Mouse (Mus musculus) thymus, adult 2 months (tissue): ENCODE results near the gene Gm21708. TPM values are rescaled to one million over a fixed set of nuclear protein-coding genes. Genes with fewer than 3 reads are reported as not detected.
"Not testable (repeated sequence)": the region's sequence is repeated elsewhere in the genome, so short reads cannot be mapped to it uniquely, and the experiment has no call there.

ENCODE experiments used
- DNase-seq: peaks from one replicate; pipeline ENCODE4 v3.0.0; 2021
- H3K27ac ChIP-seq: fragments of 200-500 bp; 2 replicates; pipeline ENCODE4 v1.5.1; 2012; ENCODE audit warnings: low read length, control low read depth; ENCODE audit not compliant: control insufficient read depth, insufficient read depth
- H3K27me3 ChIP-seq: fragments of 200-500 bp; 2 replicates; pipeline ENCODE4 v1.6.1; 2012; ENCODE audit warnings: mild to moderate bottlenecking, low read length, moderate library complexity, mixed read lengths; ENCODE audit not compliant: control insufficient read depth, insufficient read depth
- H3K36me3 ChIP-seq: fragments of 200-500 bp; 2 replicates; pipeline ENCODE4 v1.6.1; 2012; ENCODE audit warnings: mild to moderate bottlenecking, low read length, moderate library complexity; ENCODE audit not compliant: control insufficient read depth, insufficient read depth
- H3K4me1 ChIP-seq: fragments of 200-500 bp; replicated peaks from 2 replicates; pipeline ENCODE4 v1.6.1; 2012; ENCODE audit warnings: low read length; ENCODE audit not compliant: control insufficient read depth, insufficient read depth
- H3K4me3 ChIP-seq: fragments of 200-500 bp; 2 replicates; pipeline ENCODE4 v1.5.1; 2012; ENCODE audit warnings: mild to moderate bottlenecking, low read length, control low read depth, moderate library complexity; ENCODE audit not compliant: control insufficient read depth, insufficient read depth
- WGBS: fragments of 180-500 bp; shearing (Covaris S2); methylation state at CpG from one replicate; pipeline ENCODE4 v1.1.7; 2018; 5-methylcytosine and 5-hydroxymethylcytosine counted together
- polyA plus RNA-seq: library from polyadenylated mRNA; depleted of rRNA; stranded (reverse); fragments of >200 nt; gene quantifications from 2 replicates; pipeline ENCODE4 v1.2.3, GENCODE M21; 2012; rRNA removed

The Gm21708 gene
- polyA plus RNA-seq = not detected in 2 replicates

DNA sequence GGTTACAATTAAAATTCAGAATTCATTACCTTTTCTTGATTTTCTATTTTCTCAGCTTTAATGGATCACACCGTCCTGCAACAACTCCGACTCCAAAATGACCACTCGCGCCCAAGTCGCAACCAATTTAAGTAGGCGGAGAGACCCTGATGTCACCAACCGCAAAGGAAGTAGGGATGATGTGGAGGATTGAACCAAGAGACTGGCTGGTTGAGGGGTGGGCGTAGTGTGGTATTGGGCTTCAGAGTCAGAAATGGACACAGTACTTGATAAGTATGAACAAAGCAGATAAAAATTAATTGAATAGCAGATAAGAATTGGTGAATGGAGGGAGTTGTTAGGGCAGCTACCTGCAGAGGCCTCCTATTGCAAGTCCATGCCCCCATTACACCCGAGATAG, at the start of gene Gm21708, which contains the start of gene Gm21704:
Gene Gm21708 (minus strand): TSS at position 101 of the 400 bp plus-strand sequence.
Gene Gm21704 (minus strand): TSS at position 101 of the 400 bp plus-strand sequence.
- not testable (repeated sequence) for H3K4me1 ChIP-seq, H3K27me3 ChIP-seq, DNase-seq, H3K36me3 ChIP-seq, H3K27ac ChIP-seq, H3K4me3 ChIP-seq
- WGBS = no CpG with 5 or more reads among the region's 9 CpGs

Other genes with a start within 250 kb of the Gm21708 start
- not detected in 2 replicates for gene Gm21677, start 103.7 kb downstream of the Gm21708 start, polyA plus RNA-seq
- not detected in 2 replicates for gene Gm21693, start 64.8 kb downstream of the Gm21708 start, polyA plus RNA-seq
- not detected in 2 replicates for gene Gm21704, start within 50 bp of the Gm21708 start, polyA plus RNA-seq